Mouse (Mus musculus) embryonic fibroblast, embryonic 13.5 days (primary cell): ENCODE measurements around the gene Clic4.

ENCODE experiments used
- CTCF ChIP-seq: IDR thresholded peaks from 2 replicates; pipeline ENCODE4 v1.5.1; 2011; ENCODE audit warnings: mild to moderate bottlenecking, control low read depth, low read length, moderate library complexity, borderline replicate concordance; ENCODE audit not compliant: insufficient read depth
- POLR2A ChIP-seq: IDR thresholded peaks from 2 replicates; pipeline ENCODE4 v1.6.1; 2011; ENCODE audit warnings: low read depth, mild to moderate bottlenecking, control low read depth, low read length, moderate library complexity

DNA sequence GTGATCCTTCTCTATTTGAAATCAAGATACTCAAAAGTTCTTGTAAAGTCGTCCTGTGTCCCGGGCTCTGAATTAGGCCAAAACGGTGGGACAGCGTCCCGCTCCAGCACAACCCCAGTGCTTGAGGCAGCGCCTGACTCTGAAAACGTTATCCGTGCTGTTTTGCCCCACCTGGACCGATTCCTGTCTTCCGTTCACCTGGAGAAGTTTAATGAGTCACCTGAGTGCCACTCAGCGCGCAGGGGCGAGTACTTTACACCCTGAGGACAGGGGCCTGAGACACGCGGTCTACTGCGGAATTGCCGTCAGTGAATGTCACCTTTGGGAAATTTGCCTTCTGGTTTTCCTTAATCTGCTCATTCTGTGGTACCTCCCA lies 681 bp upstream of the Clic4 start:
- TF ChIP-seq POLR2A: no peak; the same call in 1 of the 2 replicates
- TF ChIP-seq CTCF: no peak
